ENCODE assay signal across 29 mouse cellular contexts in the genomic region with DNA sequence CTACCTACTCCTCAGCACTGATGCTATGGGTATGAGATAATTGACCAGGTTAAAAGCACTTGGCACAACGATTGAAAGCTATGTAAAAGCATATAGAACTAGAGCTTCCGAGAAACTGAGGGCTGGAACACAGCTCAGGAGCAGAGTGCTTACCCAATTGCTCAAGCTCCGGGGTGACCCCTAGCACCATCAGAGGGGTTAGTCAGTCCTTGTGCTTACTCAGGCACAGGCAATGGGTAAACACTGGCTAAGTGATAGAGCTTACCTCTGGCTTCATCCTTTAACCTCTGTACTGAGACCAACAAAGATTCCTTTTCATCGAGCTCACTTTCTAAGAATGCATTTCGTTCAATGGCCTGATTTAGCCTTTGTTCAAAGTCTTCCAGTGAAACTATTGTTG. TPM values are rescaled to one million over a fixed set of nuclear protein-coding genes. Genes with fewer than 3 reads are reported as not detected.
"Had no signal": no experiment of that assay in that cellular context is flagged by ENCODE, and none has a peak within 500 bp of the region (broad histone marks: within the 10 kb centered on the region; RNA-seq: fewer than 3 reads in every experiment).

No protein-coding gene starts in this region.

- H3K27ac ChIP-seq: hindbrain, postnatal 0 days; layer of hippocampus, adult 2 months; lung, embryonic 15.5 days; midbrain, embryonic 10.5 days; midbrain, embryonic 13.5 days; neural tube, embryonic 13.5 days had no signal

- ATAC-seq: hindbrain, postnatal 0 days; inflammation-experienced regulatory T-cells, adult 6 months; intestine, embryonic 16.5 days; midbrain, embryonic 13.5 days; midbrain, embryonic 16.5 days had no signal

- H3K4me1 ChIP-seq: lung, embryonic 15.5 days; midbrain, embryonic 13.5 days; neural tube, embryonic 13.5 days had no signal

- H3K27me3 ChIP-seq: lung, embryonic 15.5 days; megakaryocyte, embryonic 14.5 days; midbrain, embryonic 13.5 days; neural tube, embryonic 13.5 days had no signal

- H3K4me2 ChIP-seq: lung, embryonic 15.5 days; midbrain, embryonic 13.5 days; neural tube, embryonic 13.5 days had no signal

- H3K9ac ChIP-seq: lung, embryonic 15.5 days; midbrain, embryonic 13.5 days; neural tube, embryonic 13.5 days had no signal

- DNase-seq: kidney, adult 18-20 months; kidney, adult 9 months; kidney, postnatal 14 days; kidney, postnatal 4 days; layer of hippocampus, adult 9-11 months; lung, adult 18-20 months; lung, postnatal 10 days; lung, postnatal 36 days; retina, postnatal 1 day; right cerebral cortex, postnatal 25 days; thymus, postnatal 36 days had no signal

- H3K4me3 ChIP-seq: layer of hippocampus, adult 2 months; lung, embryonic 15.5 days; megakaryocyte, embryonic 14.5 days; midbrain, embryonic 10.5 days; midbrain, embryonic 13.5 days; myocyte; neural tube, embryonic 13.5 days had no signal

- H3K9me3 ChIP-seq: lung, embryonic 15.5 days; megakaryocyte, embryonic 14.5 days; midbrain, embryonic 10.5 days; midbrain, embryonic 13.5 days; neural tube, embryonic 13.5 days had no signal

RNA-seq across cellular contexts. Expression of a gene that starts 48.7 kb away (rescaled TPM):
- total RNA-seq: layer of hippocampus, adult 2 months; layer of hippocampus, postnatal 25 days; left cerebral cortex, adult 18-20 months; left cerebral cortex, postnatal 25 days; monocyte, adult 5-6 weeks; neutrophil, adult 5-6 weeks had no signal
- polyA plus RNA-seq: hindbrain, postnatal 0 days; inflammation-experienced regulatory T-cells, adult 6 months; limb, embryonic 11.5 days; midbrain, embryonic 16.5 days; myocyte; neural tube, embryonic 13.5 days; urinary bladder, adult 2 months had no signal
